Mouse (Mus musculus): ENCODE results near the gene Cgn. TPM values are rescaled to one million over a fixed set of nuclear protein-coding genes. Genes with fewer than 3 reads are reported as not detected.
A peak's percentile ranks its signal among the peaks of the same experiment; 100 is the strongest.

Gene Cgn
- polyA plus RNA-seq, 1 experiment from 2014 or later = 5.8 TPM

- no peak overlapping the region for H3K4me2 ChIP-seq (replicated peaks)
- no peak overlapping the region for H3K4me3 ChIP-seq
- H3K27me3 ChIP-seq = no peaks in the 10 kb centered on the region
- H3K36me3 ChIP-seq = no peaks in the 10 kb centered on the region
- ATAC-seq (replicated peaks) = no peak
- 83% methylated on average over 4 of the region's 4 CpGs for WGBS
- no peak overlapping the region for H3K27ac ChIP-seq (replicated peaks)
- no peaks in the 10 kb centered on the region for H3K9me3 ChIP-seq
- H3K9ac ChIP-seq (replicated peaks) = no peak overlapping the region
- H3K4me1 ChIP-seq = no peaks in the 10 kb centered on the region
Measured at GRCm38 (mm10) chr3:94814063-94814462, 27.8 kb upstream of the Cgn start.

GRCm38 (mm10) chr3:94813651-94814050 lies 27.4 kb upstream of the Cgn start:
- Histone ChIP-seq H3K27ac (replicated peaks) (no peak overlapping the region), H3K4me1 (no peaks in the 10 kb centered on the region), H3K27me3 (no peaks in the 10 kb centered on the region), H3K9ac (replicated peaks) (no peak overlapping the region), H3K4me3 (no peak overlapping the region), H3K36me3 (no peaks in the 10 kb centered on the region), H3K9me3 (no peaks in the 10 kb centered on the region), H3K4me2 (replicated peaks) (no peak overlapping the region)
- WGBS = 89% methylated on average over 3 of the region's 3 CpGs
- no peak for ATAC-seq (replicated peaks)

- no peak overlapping the region for H3K4me3 ChIP-seq
- ATAC-seq (replicated peaks) = no peak
- no peaks in the 10 kb centered on the region for H3K27me3 ChIP-seq
- H3K9ac ChIP-seq (replicated peaks) = no peak overlapping the region
- no peaks in the 10 kb centered on the region for H3K4me1 ChIP-seq
- H3K4me2 ChIP-seq (replicated peaks) = no peak overlapping the region
- no peaks in the 10 kb centered on the region for H3K9me3 ChIP-seq
- no peak overlapping the region for H3K27ac ChIP-seq (replicated peaks)
- 27% methylated on average over 4 of the region's 4 CpGs for WGBS
- H3K36me3 ChIP-seq = no peaks in the 10 kb centered on the region
Measured at GRCm38 (mm10) chr3:94811628-94812027, 25.3 kb upstream of the Cgn start.

- no peak for ATAC-seq (replicated peaks)
- Histone ChIP-seq H3K36me3 (no peaks in the 10 kb centered on the region), H3K27me3 (no peaks in the 10 kb centered on the region), H3K4me2 (replicated peaks) (no peak overlapping the region), H3K9me3 (no peaks in the 10 kb centered on the region), H3K9ac (replicated peaks) (no peak overlapping the region), H3K27ac (replicated peaks) (no peak overlapping the region), H3K4me1 (peaks cover 11% of the 10 kb centered on the region), H3K4me3 (no peak overlapping the region)
- WGBS = 98% methylated on average over 1 of the region's 1 CpGs
Measured at GRCm38 (mm10) chr3:94808296-94808695, 22.0 kb upstream of the Cgn start.

GRCm38 (mm10) chr3:94804976-94805375 lies 18.7 kb upstream of the Cgn start:
- WGBS = 73% methylated on average over 4 of the region's 4 CpGs
- no peak for ATAC-seq (replicated peaks)

GRCm38 (mm10) chr3:94804146-94804545 lies 17.9 kb upstream of the Cgn start:
- no peak overlapping the region for H3K9ac ChIP-seq (replicated peaks)
- H3K4me2 ChIP-seq (replicated peaks) = peak overlapping the region; percentile 34
- no peak overlapping the region for H3K4me3 ChIP-seq
- WGBS = 1% methylated on average over 10 of the region's 10 CpGs
- ATAC-seq (replicated peaks) = peak; percentile 55; the same call in 1 of the 2 replicates
- peaks cover 11% of the 10 kb centered on the region for H3K4me1 ChIP-seq
- H3K27me3 ChIP-seq = no peaks in the 10 kb centered on the region
- no peaks in the 10 kb centered on the region for H3K9me3 ChIP-seq
- no peaks in the 10 kb centered on the region for H3K36me3 ChIP-seq
- no peak overlapping the region for H3K27ac ChIP-seq (replicated peaks)

More at GRCm38 (mm10) chr3:94804976-94805375, 18.7 kb upstream of the Cgn start:
- H3K9ac ChIP-seq (replicated peaks) = no peak overlapping the region
- no peaks in the 10 kb centered on the region for H3K27me3 ChIP-seq
- H3K36me3 ChIP-seq = no peaks in the 10 kb centered on the region
- H3K4me1 ChIP-seq = peaks cover 11% of the 10 kb centered on the region
- H3K9me3 ChIP-seq = no peaks in the 10 kb centered on the region
- no peak overlapping the region for H3K4me3 ChIP-seq
- no peak overlapping the region for H3K27ac ChIP-seq (replicated peaks)
- H3K4me2 ChIP-seq (replicated peaks) = no peak overlapping the region

- no peaks in the 10 kb centered on the region for H3K4me1 ChIP-seq
- H3K36me3 ChIP-seq = no peaks in the 10 kb centered on the region
- H3K27me3 ChIP-seq = no peaks in the 10 kb centered on the region
- no peak for ATAC-seq (replicated peaks)
- H3K4me2 ChIP-seq (replicated peaks) = no peak overlapping the region
- no peak overlapping the region for H3K9ac ChIP-seq (replicated peaks)
- H3K9me3 ChIP-seq = no peaks in the 10 kb centered on the region
- no peak overlapping the region for H3K4me3 ChIP-seq
- H3K27ac ChIP-seq (replicated peaks) = no peak overlapping the region
Measured at GRCm38 (mm10) chr3:94796181-94796580, 9.9 kb upstream of the Cgn start.

GRCm38 (mm10) chr3:94795596-94796140 lies 9.4 kb upstream of the Cgn start:
- Histone ChIP-seq H3K9ac (replicated peaks) (no peak overlapping the region), H3K4me3 (no peak overlapping the region), H3K27me3 (no peaks in the 10 kb centered on the region), H3K4me2 (replicated peaks) (no peak overlapping the region), H3K36me3 (no peaks in the 10 kb centered on the region), H3K4me1 (no peaks in the 10 kb centered on the region), H3K9me3 (no peaks in the 10 kb centered on the region), H3K27ac (replicated peaks) (no peak overlapping the region)
- ATAC-seq (replicated peaks) = no peak
- WGBS = 44% methylated on average over 7 of the region's 7 CpGs

- Histone ChIP-seq H3K4me2 (replicated peaks) (no peak overlapping the region), H3K4me3 (no peak overlapping the region), H3K27ac (replicated peaks) (no peak overlapping the region), H3K9ac (replicated peaks) (no peak overlapping the region), H3K9me3 (no peaks in the 10 kb centered on the region), H3K36me3 (no peaks in the 10 kb centered on the region), H3K27me3 (no peaks in the 10 kb centered on the region), H3K4me1 (no peaks in the 10 kb centered on the region)
- WGBS = 39% methylated on average over 2 of the region's 2 CpGs
- ATAC-seq (replicated peaks) = no peak
Measured at GRCm38 (mm10) chr3:94794359-94794758, 8.1 kb upstream of the Cgn start.

- no peak overlapping the region for H3K9ac ChIP-seq (replicated peaks)
- no peak for ATAC-seq (replicated peaks)
- H3K4me2 ChIP-seq (replicated peaks) = no peak overlapping the region
- no peak overlapping the region for H3K4me3 ChIP-seq
- no peaks in the 10 kb centered on the region for H3K9me3 ChIP-seq
- no peaks in the 10 kb centered on the region for H3K36me3 ChIP-seq
- no peaks in the 10 kb centered on the region for H3K27me3 ChIP-seq
- no peak overlapping the region for H3K27ac ChIP-seq (replicated peaks)
- WGBS = 94% methylated on average over 2 of the region's 2 CpGs
- H3K4me1 ChIP-seq = no peaks in the 10 kb centered on the region
Measured at GRCm38 (mm10) chr3:94793672-94794071, 7.4 kb upstream of the Cgn start.

- 82% methylated on average over 2 of the region's 2 CpGs for WGBS
- H3K4me3 ChIP-seq = no peak overlapping the region
- no peak overlapping the region for H3K27ac ChIP-seq (replicated peaks)
- H3K9ac ChIP-seq (replicated peaks) = no peak overlapping the region
- no peak for ATAC-seq (replicated peaks)
- peaks cover 7% of the 10 kb centered on the region for H3K4me1 ChIP-seq
- H3K27me3 ChIP-seq = no peaks in the 10 kb centered on the region
- H3K9me3 ChIP-seq = no peaks in the 10 kb centered on the region
- no peaks in the 10 kb centered on the region for H3K36me3 ChIP-seq
- no peak overlapping the region for H3K4me2 ChIP-seq (replicated peaks)
Measured at GRCm38 (mm10) chr3:94792258-94792657, 6.0 kb upstream of the Cgn start.

- ATAC-seq (replicated peaks) = no peak
- Histone ChIP-seq H3K4me2 (replicated peaks) (no peak overlapping the region), H3K4me3 (no peak overlapping the region), H3K27me3 (no peaks in the 10 kb centered on the region), H3K9me3 (no peaks in the 10 kb centered on the region), H3K4me1 (peaks cover 20% of the 10 kb centered on the region), H3K9ac (replicated peaks) (no peak overlapping the region), H3K36me3 (no peaks in the 10 kb centered on the region), H3K27ac (replicated peaks) (no peak overlapping the region)
- 68% methylated on average over 2 of the region's 2 CpGs for WGBS
Measured at GRCm38 (mm10) chr3:94789516-94789915, 3.2 kb upstream of the Cgn start.

GRCm38 (mm10) chr3:94789071-94789470 lies 2.8 kb upstream of the Cgn start:
- Histone ChIP-seq H3K4me1 (peaks cover 20% of the 10 kb centered on the region), H3K36me3 (no peaks in the 10 kb centered on the region), H3K4me3 (no peak overlapping the region), H3K27ac (replicated peaks) (no peak overlapping the region), H3K9me3 (no peaks in the 10 kb centered on the region), H3K27me3 (no peaks in the 10 kb centered on the region), H3K4me2 (replicated peaks) (no peak overlapping the region), H3K9ac (replicated peaks) (no peak overlapping the region)
- WGBS = 91% methylated on average over 1 of the region's 1 CpGs
- ATAC-seq (replicated peaks) = no peak

Data from forebrain, embryonic 15.5 days (tissue).